Mouse (Mus musculus) limb, embryonic 15.5 days (tissue): Measurements from ENCODE around the gene Aff2. TPM values are rescaled to one million over a fixed set of nuclear protein-coding genes. Genes with fewer than 3 reads are reported as not detected.

Source experiments
- ATAC-seq: fragments of 200-750 bp; cut with Nextera tagmentation; 2 replicates; pipeline ENCODE4 v1.8.0; 2017; ENCODE audit warnings: low read depth, moderate TSS enrichment; ENCODE audit not compliant: insufficient number of reproducible peaks, low FRiP score, low TSS enrichment
- H3K27ac ChIP-seq: fragments of 300-500 bp; sonication (generic); 2 replicates; pipeline ENCODE4 v1.5.1; 2015; ENCODE audit warnings: moderate library complexity, mild to moderate bottlenecking, inconsistent platforms
- H3K27me3 ChIP-seq: fragments of 300-500 bp; sonication (generic); 2 replicates; pipeline ENCODE4 v1.6.1; 2015; ENCODE audit warnings: inconsistent platforms
- H3K36me3 ChIP-seq: fragments of 300-500 bp; sonication (generic); 2 replicates; pipeline ENCODE4 v1.6.1; 2015; ENCODE audit warnings: inconsistent platforms
- H3K4me1 ChIP-seq: fragments of 300-500 bp; sonication (generic); 2 replicates; pipeline ENCODE4 v1.6.1; 2015; ENCODE audit warnings: inconsistent platforms
- H3K4me2 ChIP-seq: fragments of 300-500 bp; sonication (generic); 2 replicates; pipeline ENCODE4 v1.6.1; 2015; ENCODE audit warnings: mild to moderate bottlenecking, inconsistent platforms
- H3K4me3 ChIP-seq: fragments of 300-500 bp; sonication (generic); 2 replicates; pipeline ENCODE4 v1.5.1; 2015; ENCODE audit warnings: mild to moderate bottlenecking, inconsistent platforms
- H3K9ac ChIP-seq: fragments of 300-500 bp; sonication (generic); 2 replicates; pipeline ENCODE4 v1.6.1; 2015; ENCODE audit warnings: inconsistent platforms
- H3K9me3 ChIP-seq: fragments of 300-500 bp; sonication (generic); 2 replicates; pipeline ENCODE4 v1.6.1; 2016; ENCODE audit warnings: inconsistent platforms
- WGBS: fragments of 180-500 bp; shearing (Covaris S2); methylation state at CpG from one replicate; pipeline ENCODE4 v1.1.7; 2015; 5-methylcytosine and 5-hydroxymethylcytosine counted together
- polyA plus RNA-seq: library from polyadenylated mRNA; unstranded; fragments of >200 nt; fragmentation: Nextera tagmentation; extraction: Ambion mirVana; gene quantifications from 2 replicates; pipeline ENCODE4 v1.2.1, GENCODE M21; 2015

The Aff2 gene
- polyA plus RNA-seq, 1 experiment from 2014 or later, result 6.4 TPM

- Histone ChIP-seq H3K27me3 (no peaks in the 10 kb centered on the region), H3K36me3 (no peaks in the 10 kb centered on the region), H3K4me1 (no peaks in the 10 kb centered on the region), H3K27ac (no peak overlapping the region), H3K9me3 (no peaks in the 10 kb centered on the region), H3K4me3 (no peak overlapping the region), H3K9ac (no peak overlapping the region), H3K4me2 (no peak overlapping the region)
- WGBS, result 67% methylated on average over 2 of the region's 2 CpGs
- ATAC-seq, result no peak
Measured at GRCm38 (mm10) chrX:69460896-69461295, 100.8 kb downstream of the Aff2 start.

- no peaks in the 10 kb centered on the region for H3K27me3 ChIP-seq
- H3K4me1 ChIP-seq, result 0 out of 2 replicates have a peak, but pooled peaks cover 4% of the 10 kb centered on the region
- H3K9me3 ChIP-seq, result no peaks in the 10 kb centered on the region
- ATAC-seq, result no peak
- H3K27ac ChIP-seq, result no peak overlapping the region
- 28% methylated on average over 3 of the region's 3 CpGs for WGBS
- no peak overlapping the region for H3K4me2 ChIP-seq
- no peaks in the 10 kb centered on the region for H3K36me3 ChIP-seq
- H3K9ac ChIP-seq, result no peak overlapping the region
- H3K4me3 ChIP-seq, result no peak overlapping the region
Measured at GRCm38 (mm10) chrX:69502061-69502460, 142.0 kb downstream of the Aff2 start.

DNA sequence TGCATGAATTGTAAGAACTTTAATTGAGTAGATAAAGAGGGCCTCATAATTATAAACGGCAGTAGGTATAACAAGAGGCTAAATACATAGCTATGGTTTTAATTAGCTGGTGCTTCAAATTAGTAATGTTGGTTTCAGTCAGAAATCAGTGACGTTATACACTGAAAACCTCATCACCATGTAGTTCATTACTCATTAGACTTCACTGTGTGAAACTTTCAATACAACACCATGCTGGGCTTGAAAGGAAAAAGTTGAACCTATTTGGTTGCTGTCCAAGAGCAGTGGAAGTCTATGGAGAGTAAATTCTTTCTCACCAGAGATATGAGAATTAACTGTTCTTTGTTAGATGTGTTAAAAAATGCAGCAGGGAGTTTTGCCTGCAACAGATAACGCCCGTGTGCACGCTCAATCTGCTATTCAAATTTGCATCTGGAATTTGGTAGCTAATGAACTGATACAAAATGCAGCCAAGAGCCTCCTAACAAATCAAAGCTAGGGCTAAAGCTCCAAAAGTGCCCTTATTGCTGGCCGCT is 158.0 kb downstream of the Aff2 start:
- 51% methylated on average over 6 of the region's 6 CpGs for WGBS
- no peak overlapping the region for H3K27ac ChIP-seq
- no peaks in the 10 kb centered on the region for H3K9me3 ChIP-seq
- H3K9ac ChIP-seq, result no peak overlapping the region
- H3K4me2 ChIP-seq, result no peak overlapping the region
- no peaks in the 10 kb centered on the region for H3K36me3 ChIP-seq
- no peaks in the 10 kb centered on the region for H3K4me1 ChIP-seq
- H3K4me3 ChIP-seq, result no peak overlapping the region
- no peaks in the 10 kb centered on the region for H3K27me3 ChIP-seq
- no peak for ATAC-seq

GRCm38 (mm10) chrX:69540811-69541210 is 180.7 kb downstream of the Aff2 start:
- Histone ChIP-seq H3K27me3 (no peaks in the 10 kb centered on the region), H3K4me1 (no peaks in the 10 kb centered on the region), H3K9me3 (no peaks in the 10 kb centered on the region), H3K27ac (no peak overlapping the region), H3K9ac (no peak overlapping the region), H3K4me3 (no peak overlapping the region), H3K36me3 (no peaks in the 10 kb centered on the region), H3K4me2 (no peak overlapping the region)
- ATAC-seq, result no peak
- 60% methylated on average over 1 of the region's 1 CpGs for WGBS

- H3K27me3 ChIP-seq, result no peaks in the 10 kb centered on the region
- H3K4me2 ChIP-seq, result no peak overlapping the region
- no peak overlapping the region for H3K9ac ChIP-seq
- no peak overlapping the region for H3K27ac ChIP-seq
- H3K4me1 ChIP-seq, result no peaks in the 10 kb centered on the region
- no peaks in the 10 kb centered on the region for H3K9me3 ChIP-seq
- ATAC-seq, result no peak
- H3K4me3 ChIP-seq, result no peak overlapping the region
- WGBS, result 80% methylated on average over 2 of the region's 2 CpGs
- no peaks in the 10 kb centered on the region for H3K36me3 ChIP-seq
Measured at GRCm38 (mm10) chrX:69579903-69580459, 219.9 kb downstream of the Aff2 start.

DNA sequence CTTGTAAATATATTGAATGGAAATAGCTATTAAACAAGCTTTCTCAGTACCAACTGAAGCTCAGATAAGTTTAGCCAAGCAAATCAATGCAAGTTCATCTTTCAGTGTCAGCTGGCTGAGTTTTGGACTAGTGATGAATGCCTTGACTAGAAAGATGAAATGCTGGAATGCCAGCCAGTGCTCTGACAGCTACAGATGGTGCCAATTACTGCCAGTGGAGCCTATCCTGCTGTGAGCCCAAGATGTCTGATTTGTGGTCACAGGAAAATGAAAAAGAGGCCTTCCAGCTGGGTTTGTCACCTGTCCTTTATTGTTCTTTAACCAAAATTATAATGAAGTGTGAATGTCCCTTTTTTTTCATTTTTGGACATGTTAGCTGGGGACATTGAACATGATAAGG is 248.7 kb downstream of the Aff2 start:
- no peaks in the 10 kb centered on the region for H3K4me1 ChIP-seq
- no peaks in the 10 kb centered on the region for H3K27me3 ChIP-seq
- no peak overlapping the region for H3K4me2 ChIP-seq
- no peak overlapping the region for H3K4me3 ChIP-seq
- H3K9ac ChIP-seq, result no peak overlapping the region
- no peaks in the 10 kb centered on the region for H3K9me3 ChIP-seq
- no peak for ATAC-seq
- no peaks in the 10 kb centered on the region for H3K36me3 ChIP-seq
- no peak overlapping the region for H3K27ac ChIP-seq

DNA sequence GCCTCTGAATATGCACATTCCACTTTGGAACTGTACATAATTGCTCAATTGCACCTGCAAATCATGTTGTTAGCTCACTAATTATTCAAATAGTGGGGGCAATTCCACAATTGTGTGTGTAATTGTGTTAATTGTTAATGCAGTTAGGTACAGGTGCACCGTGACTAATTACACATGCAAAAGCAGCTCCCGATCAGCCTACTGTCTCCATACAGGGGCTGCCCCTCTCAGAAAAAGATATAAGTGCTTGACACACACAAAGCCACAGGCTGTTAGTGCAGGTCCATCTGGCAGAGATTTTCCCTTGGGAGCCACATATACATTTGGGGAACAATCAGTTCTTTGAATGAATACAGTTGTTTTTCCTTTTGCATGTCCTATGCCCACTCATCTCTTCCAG is 302.9 kb downstream of the Aff2 start:
- no peak for ATAC-seq
- Histone ChIP-seq H3K9ac (no peak overlapping the region), H3K9me3 (no peaks in the 10 kb centered on the region), H3K4me3 (no peak overlapping the region), H3K27me3 (no peaks in the 10 kb centered on the region), H3K27ac (no peak overlapping the region), H3K4me1 (no peaks in the 10 kb centered on the region), H3K4me2 (no peak overlapping the region), H3K36me3 (no peaks in the 10 kb centered on the region)
- WGBS, result 87% methylated on average over 2 of the region's 2 CpGs

DNA sequence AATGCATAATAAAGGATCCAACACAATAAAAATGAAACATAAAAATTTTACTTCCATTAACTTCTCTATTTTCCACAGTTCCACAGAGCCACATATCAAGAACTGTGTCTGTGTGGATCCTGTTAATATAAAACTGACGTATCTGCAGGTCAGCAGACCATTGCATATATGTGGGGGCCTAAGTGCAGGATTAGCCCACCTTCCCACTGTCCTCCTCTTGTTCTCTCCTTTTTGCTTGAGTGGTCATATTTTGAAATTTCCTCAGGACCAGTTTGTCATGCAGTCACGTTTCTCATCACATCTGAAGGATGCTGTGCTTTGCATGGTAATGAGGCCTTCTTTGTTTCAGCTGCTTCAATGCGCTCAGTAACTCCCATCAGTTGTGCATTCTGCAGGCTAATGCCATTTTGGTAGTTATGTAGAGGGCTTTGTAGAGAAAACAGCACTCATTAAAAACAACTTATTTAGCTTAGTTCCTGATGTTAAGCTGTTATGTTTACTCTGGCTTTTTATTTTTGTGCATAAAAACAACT is 306.1 kb downstream of the Aff2 start:
- no peak overlapping the region for H3K9ac ChIP-seq
- no peak for ATAC-seq
- H3K4me1 ChIP-seq, result no peaks in the 10 kb centered on the region
- H3K9me3 ChIP-seq, result no peaks in the 10 kb centered on the region
- no peak overlapping the region for H3K4me2 ChIP-seq
- H3K36me3 ChIP-seq, result no peaks in the 10 kb centered on the region
- no peaks in the 10 kb centered on the region for H3K27me3 ChIP-seq
- no peak overlapping the region for H3K27ac ChIP-seq
- no peak overlapping the region for H3K4me3 ChIP-seq
- WGBS, result 68% methylated on average over 3 of the region's 3 CpGs

- no peak overlapping the region for H3K27ac ChIP-seq
- no peaks in the 10 kb centered on the region for H3K4me1 ChIP-seq
- H3K9ac ChIP-seq, result no peak overlapping the region
- no peaks in the 10 kb centered on the region for H3K27me3 ChIP-seq
- 90% methylated on average over 1 of the region's 1 CpGs for WGBS
- H3K9me3 ChIP-seq, result no peaks in the 10 kb centered on the region
- H3K36me3 ChIP-seq, result no peaks in the 10 kb centered on the region
- ATAC-seq, result no peak
- H3K4me2 ChIP-seq, result no peak overlapping the region
- no peak overlapping the region for H3K4me3 ChIP-seq
Measured at GRCm38 (mm10) chrX:69675691-69676090, 315.6 kb downstream of the Aff2 start.

DNA sequence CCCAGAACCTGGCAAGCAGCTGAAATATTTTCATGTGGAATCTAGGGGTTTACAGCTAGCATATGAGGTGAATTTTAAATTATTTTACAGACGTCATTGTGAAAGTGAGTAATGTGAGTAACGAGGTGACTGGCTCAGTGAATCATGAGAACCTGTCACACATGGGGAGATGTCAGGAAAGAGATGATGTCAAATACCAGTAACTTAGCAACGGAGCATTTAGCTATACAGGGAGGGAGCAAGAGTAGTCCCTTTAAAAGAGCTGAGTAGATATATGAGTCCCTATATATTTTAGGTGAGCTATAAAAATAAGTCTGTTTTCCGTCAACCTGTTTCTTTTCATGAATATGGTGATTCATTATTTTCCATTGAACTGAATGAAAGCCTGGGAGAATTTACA is 338.7 kb downstream of the Aff2 start:
- H3K4me2 ChIP-seq, result no peak overlapping the region
- H3K27ac ChIP-seq, result no peak overlapping the region
- no peak overlapping the region for H3K4me3 ChIP-seq
- ATAC-seq, result no peak
- H3K9ac ChIP-seq, result no peak overlapping the region
- H3K4me1 ChIP-seq, result no peaks in the 10 kb centered on the region
- H3K9me3 ChIP-seq, result no peaks in the 10 kb centered on the region
- H3K36me3 ChIP-seq, result no peaks in the 10 kb centered on the region
- WGBS, result 33% methylated on average over 4 of the region's 4 CpGs
- H3K27me3 ChIP-seq, result no peaks in the 10 kb centered on the region

DNA sequence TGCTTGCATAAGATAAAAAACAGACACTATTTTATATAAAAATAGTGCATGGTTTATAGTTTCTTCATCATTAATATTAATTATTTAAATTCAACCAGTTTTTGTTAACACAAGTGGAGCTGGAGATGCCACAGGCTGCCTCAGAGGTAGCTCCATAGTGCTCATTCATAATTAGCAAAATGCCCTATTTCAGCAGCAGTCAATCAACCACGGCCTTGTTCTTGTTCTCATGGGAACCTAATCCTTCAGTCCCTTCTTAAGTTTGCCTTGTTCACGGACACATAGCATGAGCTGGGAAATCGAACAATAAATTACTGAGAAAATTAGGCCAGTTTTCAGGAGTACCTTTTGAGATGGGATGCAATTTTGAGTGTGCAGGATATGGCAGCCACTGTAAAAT is 378.9 kb downstream of the Aff2 start:
- WGBS, result 68% methylated on average over 3 of the region's 3 CpGs
- Histone ChIP-seq H3K36me3 (no peaks in the 10 kb centered on the region), H3K9me3 (no peaks in the 10 kb centered on the region), H3K4me1 (no peaks in the 10 kb centered on the region), H3K9ac (no peak overlapping the region), H3K4me2 (no peak overlapping the region), H3K4me3 (no peak overlapping the region), H3K27me3 (no peaks in the 10 kb centered on the region), H3K27ac (no peak overlapping the region)
- no peak for ATAC-seq

GRCm38 (mm10) chrX:69744962-69745597 is 385.0 kb downstream of the Aff2 start:
- Histone ChIP-seq H3K4me3 (no peak overlapping the region), H3K27ac (no peak overlapping the region), H3K36me3 (no peaks in the 10 kb centered on the region), H3K4me2 (no peak overlapping the region), H3K9ac (no peak overlapping the region), H3K27me3 (no peaks in the 10 kb centered on the region), H3K4me1 (no peaks in the 10 kb centered on the region), H3K9me3 (no peaks in the 10 kb centered on the region)
- no peak for ATAC-seq
- 61% methylated on average over 3 of the region's 3 CpGs for WGBS
